Mouse (Mus musculus): ENCODE data around the gene Nf1.

Nf1 gene

GRCm38 (mm10) chr11:79584191-79584590, 244.7 kb downstream of the Nf1 start:
- peak; percentile 79 for ATAC-seq (ENCODE audit: low TSS enrichment)

- no peak for ATAC-seq (ENCODE audit: low TSS enrichment)
Observed at GRCm38 (mm10) chr11:79589317-79590075, 250.0 kb downstream of the Nf1 start.

GRCm38 (mm10) chr11:79590664-79591590, 251.4 kb downstream of the Nf1 start, which contains the start of gene Rab11fip4:
TSS of gene Rab11fip4 (plus strand) at chr11:79591212.
- peak; percentile 42 for ATAC-seq (ENCODE audit: low TSS enrichment)

GRCm38 (mm10) chr11:79591591-79591975, 252.1 kb downstream of the Nf1 start:
- peak; percentile 41 for ATAC-seq (ENCODE audit: low TSS enrichment)

GRCm38 (mm10) chr11:79593495-79593894, 254.0 kb downstream of the Nf1 start:
- no peak for ATAC-seq (ENCODE audit: low TSS enrichment)

DNA sequence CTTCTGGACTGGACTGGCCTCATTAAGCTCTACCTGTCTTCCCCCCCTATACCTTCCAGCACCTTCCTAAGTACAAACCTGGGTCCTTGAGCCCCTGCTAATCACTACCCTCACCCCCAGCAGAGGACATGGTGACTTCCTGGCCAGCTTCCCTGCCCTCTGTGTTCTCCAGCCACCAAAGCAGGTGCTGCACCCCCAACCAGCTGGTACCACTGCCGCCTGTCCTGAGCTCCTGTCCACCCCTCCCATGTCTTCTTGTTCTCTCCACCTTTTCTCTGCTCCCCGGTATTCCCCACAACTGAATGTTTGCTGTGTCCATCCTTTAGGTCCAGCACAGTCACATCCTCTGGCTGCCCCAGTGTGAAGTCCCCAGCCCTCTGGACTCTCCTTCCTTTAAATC, 271.0 kb downstream of the Nf1 start:
- ATAC-seq (ENCODE audit: low TSS enrichment): no peak

DNA sequence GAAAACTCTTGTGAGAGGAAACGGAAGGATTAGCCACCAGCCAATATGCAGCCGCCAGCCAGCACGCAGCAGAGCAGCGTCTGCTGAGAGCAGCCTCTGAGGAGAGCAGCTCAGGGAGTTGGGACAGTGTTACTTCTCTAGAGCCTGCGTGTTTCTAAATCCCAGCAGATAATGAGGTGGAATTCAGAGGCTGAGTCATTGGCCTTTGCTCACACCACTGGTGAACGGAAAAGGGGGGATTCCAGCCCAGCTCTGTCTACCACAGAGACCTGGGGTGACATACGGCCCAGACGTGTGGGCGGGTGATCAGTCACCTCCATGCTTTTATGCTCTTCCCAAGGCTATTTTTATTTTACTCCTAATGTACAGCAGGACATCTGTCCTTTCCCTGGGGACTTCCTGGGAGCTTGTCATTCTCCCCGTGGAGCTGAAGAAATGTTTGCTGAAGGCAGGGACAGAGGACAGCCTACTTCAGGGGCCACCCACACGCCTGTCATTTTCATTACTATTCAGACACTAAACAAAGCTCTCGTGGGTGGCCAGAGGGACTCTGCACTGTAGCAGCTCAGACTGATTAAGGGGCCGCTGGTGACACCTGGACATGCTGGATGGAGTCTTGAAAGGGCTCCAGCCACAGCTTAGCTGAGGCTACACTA, 271.6 kb downstream of the Nf1 start:
- ATAC-seq (ENCODE audit: low TSS enrichment): peak; percentile 78

DNA sequence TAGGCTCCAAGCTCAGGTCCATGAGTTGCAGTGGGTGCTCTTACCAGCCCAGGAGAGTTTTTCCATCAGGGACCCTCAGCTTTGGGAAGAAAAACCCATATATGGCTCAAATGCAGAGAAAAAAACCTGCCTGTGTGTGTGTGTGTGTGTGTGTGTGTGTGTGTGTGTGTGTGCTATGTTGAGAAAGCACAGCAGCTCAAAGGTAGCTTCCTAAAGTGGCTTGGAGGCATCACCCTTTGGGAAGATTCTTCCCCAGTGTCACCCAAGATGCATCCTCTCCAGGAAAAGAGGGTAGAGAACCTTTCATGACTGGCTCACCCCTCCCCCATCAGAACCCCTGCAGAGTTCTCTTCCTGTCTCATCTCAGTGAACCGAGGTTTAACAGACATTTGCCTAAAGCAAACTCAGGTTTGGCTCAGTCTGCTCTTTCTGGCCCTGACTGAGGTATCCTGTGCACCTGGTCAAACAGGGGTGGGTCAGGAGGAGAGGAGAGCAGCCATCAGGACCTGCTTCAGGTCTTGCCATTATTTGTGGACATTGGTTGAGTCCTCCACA, 272.6 kb downstream of the Nf1 start:
- ATAC-seq (ENCODE audit: low TSS enrichment): no peak

- ATAC-seq (ENCODE audit: low TSS enrichment): no peak
Observed at GRCm38 (mm10) chr11:79613084-79613483, 273.6 kb downstream of the Nf1 start.

DNA sequence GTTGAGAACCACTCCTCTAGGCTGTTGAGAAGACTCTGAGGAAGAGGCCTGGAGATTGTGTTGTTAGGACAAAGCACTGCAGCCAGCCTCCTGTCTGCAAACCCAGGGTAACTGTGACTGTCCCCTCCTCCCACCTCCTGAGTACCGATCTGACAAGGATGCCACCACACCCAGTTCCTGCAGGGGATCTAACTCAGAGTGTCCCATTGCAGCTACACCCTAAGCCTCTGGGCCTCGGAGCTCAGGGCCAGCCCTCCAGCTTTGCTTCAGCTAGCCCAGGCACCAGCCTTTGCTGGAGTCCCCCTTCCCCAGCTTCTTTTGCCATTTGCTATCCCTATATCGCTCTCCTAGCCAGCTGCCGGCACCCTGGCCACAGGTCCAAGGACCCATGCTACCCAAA, 274.2 kb downstream of the Nf1 start:
- ATAC-seq (ENCODE audit: low TSS enrichment): no peak

DNA sequence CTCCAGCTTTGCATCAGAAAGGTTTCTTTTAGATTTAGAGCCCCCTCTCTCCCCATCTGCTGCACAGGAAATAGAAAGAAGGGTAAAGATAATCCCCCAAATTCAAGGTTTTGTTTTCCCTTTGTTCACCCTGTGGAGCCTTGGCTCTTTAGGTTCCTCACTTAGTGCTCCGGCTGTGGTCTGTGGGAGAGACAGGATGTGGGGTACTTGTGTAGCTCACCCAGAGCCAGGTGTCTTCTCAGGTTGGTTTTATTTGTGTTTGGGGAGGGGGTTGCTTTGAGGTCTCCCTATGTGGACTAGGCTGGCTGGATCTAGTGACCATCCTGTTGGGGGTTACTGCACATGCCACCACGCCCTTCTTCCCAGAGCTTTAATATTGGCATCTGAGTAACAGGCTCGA, 275.4 kb downstream of the Nf1 start:
- ATAC-seq (ENCODE audit: low TSS enrichment): no peak

- ATAC-seq (ENCODE audit: low TSS enrichment): no peak
Observed at GRCm38 (mm10) chr11:79615871-79616270, 276.4 kb downstream of the Nf1 start.

GRCm38 (mm10) chr11:79617991-79618390, 278.5 kb downstream of the Nf1 start:
- no peak for ATAC-seq (ENCODE audit: low TSS enrichment)

GRCm38 (mm10) chr11:79623029-79623428, 283.5 kb downstream of the Nf1 start:
- no peak for ATAC-seq (ENCODE audit: low TSS enrichment)

- peak; percentile 72 for ATAC-seq (ENCODE audit: low TSS enrichment)
Observed at GRCm38 (mm10) chr11:79624801-79625302, 285.4 kb downstream of the Nf1 start.

- ATAC-seq (ENCODE audit: low TSS enrichment): no peak
Observed at GRCm38 (mm10) chr11:79628716-79629115, 289.2 kb downstream of the Nf1 start.

DNA sequence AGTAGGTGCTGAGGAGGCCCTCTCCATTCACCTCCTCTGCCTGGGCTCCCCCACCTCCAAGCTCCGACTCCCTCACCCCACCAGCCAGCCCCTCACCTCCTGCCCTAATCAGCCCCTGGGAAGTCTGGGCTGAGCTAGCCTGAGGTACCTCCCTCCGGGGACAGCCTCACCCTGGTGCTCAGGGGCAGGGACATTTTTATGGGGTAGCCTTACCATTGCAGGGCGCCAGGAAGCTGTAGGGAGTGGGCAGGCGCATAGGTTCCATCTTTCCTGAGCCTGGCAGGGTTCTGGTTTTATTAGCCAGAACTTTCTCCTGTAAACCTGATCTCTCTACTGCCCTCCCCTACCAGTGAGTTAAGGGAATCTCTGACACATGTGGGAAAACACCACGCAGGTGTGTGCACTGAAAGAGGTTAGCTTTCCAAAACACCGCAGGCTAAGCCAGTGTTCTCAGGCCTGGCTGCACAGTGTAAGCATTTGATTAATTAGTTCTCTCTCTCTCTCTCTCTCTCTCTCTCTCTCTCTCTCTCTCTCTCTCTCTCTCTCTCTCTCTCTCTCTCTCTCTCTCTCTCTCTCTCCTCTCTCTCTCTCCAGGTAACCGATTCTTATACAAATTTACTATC, 290.4 kb downstream of the Nf1 start:
- ATAC-seq (ENCODE audit: low TSS enrichment): no peak

DNA sequence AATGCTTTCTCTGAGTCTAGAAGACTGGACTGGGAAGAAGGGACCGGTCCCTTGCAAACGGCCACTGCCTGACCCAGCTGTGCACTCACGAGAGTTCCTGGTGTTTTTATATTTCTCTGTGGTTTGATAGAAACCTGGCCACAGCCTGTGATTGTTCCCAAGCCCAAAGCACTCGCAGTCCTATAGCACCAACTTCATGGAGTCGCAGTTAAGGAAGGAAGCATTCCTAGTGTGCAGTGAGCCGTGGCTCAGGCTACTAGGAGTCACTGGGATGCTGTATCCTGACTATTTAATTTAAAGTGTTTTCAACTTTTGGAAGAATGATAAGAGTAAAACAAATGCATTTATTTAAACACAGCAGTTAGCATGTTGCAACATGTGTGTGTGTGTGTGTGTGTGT, 291.0 kb downstream of the Nf1 start:
- ATAC-seq (ENCODE audit: low TSS enrichment): no peak
